Mouse (Mus musculus) C2C12 (cell line): ENCODE results near the gene Ola1. TPM values are rescaled to one million over a fixed set of nuclear protein-coding genes. Genes with fewer than 3 reads are reported as not detected.

ENCODE experiments used
- H3K27me3 ChIP-seq: one replicate; pipeline ENCODE4 v1.6.1; 2011; ENCODE audit not compliant: control insufficient read depth, insufficient read depth, insufficient read length
- H3K36me3 ChIP-seq: one replicate; pipeline ENCODE4 v1.6.1; 2011; ENCODE audit not compliant: control insufficient read depth, insufficient read depth
- H3K4me3 ChIP-seq: one replicate; pipeline ENCODE4 v1.5.1; 2011; ENCODE audit warnings: mild to moderate bottlenecking, control low read depth; ENCODE audit not compliant: poor library complexity, insufficient read depth, severe bottlenecking
- H3K79me2 ChIP-seq: one replicate; pipeline ENCODE4 v1.6.1; 2011; ENCODE audit not compliant: control insufficient read depth, insufficient read depth
- H3K79me3 ChIP-seq: one replicate; pipeline ENCODE4 v1.6.1; 2011; ENCODE audit warnings: low read depth, control low read depth
- H3ac ChIP-seq: one replicate; pipeline ENCODE3; 2011; ENCODE audit warnings: low read depth; ENCODE audit not compliant: control insufficient read depth, insufficient read length
- CEBPB ChIP-seq: IDR thresholded peaks from one replicate; pipeline ENCODE4 v1.6.1; 2011; ENCODE audit warnings: low read depth, mild to moderate bottlenecking, control low read depth, moderate library complexity
- CTCF ChIP-seq: IDR thresholded peaks from one replicate; pipeline ENCODE4 v1.5.1; 2011; ENCODE audit not compliant: control insufficient read depth, insufficient read depth, insufficient read length
- FOSL1 ChIP-seq: IDR thresholded peaks from one replicate; pipeline ENCODE4 v1.8.0; 2011; ENCODE audit warnings: mild to moderate bottlenecking, low read length; ENCODE audit not compliant: poor library complexity, insufficient read depth, severe bottlenecking
- MAX ChIP-seq: IDR thresholded peaks from one replicate; pipeline ENCODE4 v1.6.1; 2011; ENCODE audit warnings: mild to moderate bottlenecking, control low read depth
- MYOD1 ChIP-seq: IDR thresholded peaks from one replicate; pipeline ENCODE4 v1.6.1; 2011; ENCODE audit warnings: low read depth; ENCODE audit not compliant: control insufficient read depth, insufficient read length
- MYOG ChIP-seq: IDR thresholded peaks from one replicate; pipeline ENCODE4 v1.6.1; 2011; ENCODE audit not compliant: control insufficient read depth, insufficient read length; ENCODE audit errors: extremely low read depth
- USF1 ChIP-seq: IDR thresholded peaks from one replicate; pipeline ENCODE4 v1.6.1; 2011; ENCODE audit warnings: low read depth, mild to moderate bottlenecking, control low read depth, moderate library complexity
- polyA plus RNA-seq: library from polyadenylated mRNA; unstranded; fragments of >200 nt; fragmentation: generic; extraction: Trizol; gene quantifications from one replicate; pipeline ENCODE4 v1.2.1, GENCODE M21; 2012; ENCODE audit warnings: missing spikeins

Gene Ola1
- polyA plus RNA-seq, 1 experiment, result 40.4 TPM

- Histone ChIP-seq H3K27me3 (no peaks in the 10 kb centered on the region), H3K79me2 (no peaks in the 10 kb centered on the region), H3K79me3 (no peaks in the 10 kb centered on the region), H3K4me3 (no peak overlapping the region), H3ac (no peak overlapping the region), H3K36me3 (peaks cover 35% of the 10 kb centered on the region)
- TF ChIP-seq FOSL1 (no peak), MYOD1 (no peak), CEBPB (no peak), MYOG (no peak), CTCF (no peak), MAX (no peak), USF1 (no peak)
Observed at GRCm38 (mm10) chr2:73096491-73096890, 122.2 kb downstream of the Ola1 start.

GRCm38 (mm10) chr2:73095300-73095699, 123.4 kb downstream of the Ola1 start:
- no peaks in the 10 kb centered on the region for H3K27me3 ChIP-seq
- H3K36me3 ChIP-seq, result peaks cover 35% of the 10 kb centered on the region
- no peak overlapping the region for H3K4me3 ChIP-seq
- TF ChIP-seq FOSL1 (no peak), USF1 (no peak), MYOD1 (no peak), CEBPB (no peak), MYOG (no peak), CTCF (no peak), MAX (no peak)
- H3K79me2 ChIP-seq, result no peaks in the 10 kb centered on the region
- H3ac ChIP-seq, result no peak overlapping the region
- H3K79me3 ChIP-seq, result no peaks in the 10 kb centered on the region

- Histone ChIP-seq H3K79me3 (no peaks in the 10 kb centered on the region), H3K4me3 (no peak overlapping the region), H3K79me2 (no peaks in the 10 kb centered on the region), H3ac (no peak overlapping the region), H3K36me3 (peaks cover 28% of the 10 kb centered on the region), H3K27me3 (no peaks in the 10 kb centered on the region)
- no peak for TF ChIP-seq MAX
- no peak for TF ChIP-seq CTCF
- TF ChIP-seq CEBPB, result no peak
- TF ChIP-seq FOSL1, result no peak
- no peak for TF ChIP-seq USF1
Observed at GRCm38 (mm10) chr2:73093032-73093431, 125.7 kb downstream of the Ola1 start.

GRCm38 (mm10) chr2:73091302-73091701, 127.4 kb downstream of the Ola1 start:
- Histone ChIP-seq H3K27me3 (no peaks in the 10 kb centered on the region), H3K79me3 (no peaks in the 10 kb centered on the region), H3K79me2 (no peaks in the 10 kb centered on the region), H3K36me3 (peaks cover 24% of the 10 kb centered on the region), H3K4me3 (no peak overlapping the region), H3ac (no peak overlapping the region)
- TF ChIP-seq USF1 (no peak), FOSL1 (no peak), MAX (no peak), MYOG (no peak), CEBPB (no peak), CTCF (no peak), MYOD1 (no peak)

- no peaks in the 10 kb centered on the region for H3K79me3 ChIP-seq
- H3K4me3 ChIP-seq, result no peak overlapping the region
- H3ac ChIP-seq, result no peak overlapping the region
- TF ChIP-seq MYOD1 (no peak), CEBPB (no peak), CTCF (no peak), FOSL1 (no peak), USF1 (no peak), MYOG (no peak)
- no peaks in the 10 kb centered on the region for H3K79me2 ChIP-seq
- H3K27me3 ChIP-seq, result no peaks in the 10 kb centered on the region
- peaks cover 11% of the 10 kb centered on the region for H3K36me3 ChIP-seq
Observed at GRCm38 (mm10) chr2:73087641-73088040, 131.1 kb downstream of the Ola1 start.

DNA sequence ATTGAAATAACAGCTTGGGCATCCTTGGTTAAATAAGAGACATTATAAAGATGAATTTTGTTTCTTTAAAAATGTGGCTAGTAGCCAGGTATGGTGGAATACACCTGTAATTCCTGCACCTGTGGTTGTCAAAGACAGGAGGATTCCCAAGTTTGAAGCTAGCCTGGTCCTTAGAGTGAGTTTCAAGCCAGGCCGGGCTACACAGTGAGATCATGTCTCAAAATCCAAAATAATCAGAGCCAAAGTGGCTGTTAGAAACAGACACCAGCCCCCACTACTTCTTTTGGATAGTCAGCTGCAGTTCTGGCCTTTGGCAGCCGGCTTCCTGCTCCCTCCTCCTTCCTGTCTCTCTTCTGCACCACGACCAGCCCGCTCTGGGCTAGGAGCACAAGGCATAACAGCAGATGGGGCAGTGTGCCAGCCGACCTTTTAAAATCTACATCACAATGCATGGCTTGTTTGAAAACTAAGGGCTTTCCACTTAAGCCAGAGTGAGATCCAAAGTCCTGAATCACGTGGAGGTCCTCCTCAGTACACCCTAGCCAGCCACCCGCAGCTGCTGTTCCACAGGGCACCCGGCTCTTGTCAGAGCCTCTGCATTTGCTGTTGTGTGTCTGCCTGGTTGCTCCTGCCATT, 132.9 kb downstream of the Ola1 start:
- H3K36me3 ChIP-seq, result no peaks in the 10 kb centered on the region
- no peaks in the 10 kb centered on the region for H3K79me3 ChIP-seq
- H3ac ChIP-seq, result no peak overlapping the region
- TF ChIP-seq CTCF (no peak), USF1 (no peak), MAX (no peak), MYOG (no peak), FOSL1 (no peak), CEBPB (no peak), MYOD1 (no peak)
- no peaks in the 10 kb centered on the region for H3K79me2 ChIP-seq
- H3K27me3 ChIP-seq, result no peaks in the 10 kb centered on the region
- H3K4me3 ChIP-seq, result no peak overlapping the region
